Mouse (Mus musculus): Measurements from ENCODE around the gene Dnajb11.

Gene Dnajb11

GRCm38 (mm10) chr16:22857431-22858113, at the start of gene Dnajb11, which contains the start of gene Tbccd1:
TSS of gene Dnajb11 (plus strand) at chr16:22857845.
TSS of gene Tbccd1 (minus strand) at chr16:22857669.
- DNase-seq = peak; percentile 97

- DNase-seq = no peak
These were observed 46.2 kb upstream of the Dnajb11 start, which contains the start of gene Crygs for GRCm38 (mm10) chr16:22811477-22811876. TSS of gene Crygs (minus strand) at chr16:22811577.

GRCm38 (mm10) chr16:22820731-22821130, 36.9 kb upstream of the Dnajb11 start:
- no peak for DNase-seq

DNA sequence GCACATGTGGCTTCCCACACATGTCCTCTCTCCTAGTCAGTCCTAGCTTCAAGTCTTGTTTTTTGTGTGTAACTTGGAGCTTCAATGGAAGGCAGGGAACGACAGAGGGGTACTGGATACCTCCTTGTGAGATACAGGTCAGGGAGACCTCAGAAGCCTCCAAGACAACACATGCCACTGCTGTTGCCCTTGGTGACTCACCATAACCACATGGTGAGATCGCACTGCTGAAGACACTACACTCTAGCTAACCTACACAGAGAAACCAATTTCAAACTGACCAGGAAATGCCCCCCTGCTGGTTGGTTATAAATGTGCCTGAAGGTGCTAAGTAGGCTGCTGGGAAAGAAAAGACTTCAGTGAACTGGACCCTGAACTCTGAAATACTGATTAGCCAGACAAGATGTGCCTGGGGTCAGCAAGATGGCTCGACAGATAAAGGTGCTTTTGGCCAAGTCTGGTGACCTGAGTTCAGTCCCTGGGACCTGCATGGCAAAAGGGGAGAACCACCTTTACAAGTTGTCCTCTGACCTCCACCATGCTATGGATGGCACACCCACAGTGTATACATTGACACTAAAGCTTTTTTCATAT, 24.6 kb upstream of the Dnajb11 start:
- DNase-seq = no peak

- no peak for DNase-seq
These were observed 18.3 kb upstream of the Dnajb11 start for GRCm38 (mm10) chr16:22839146-22839857.

GRCm38 (mm10) chr16:22842871-22843270, 14.8 kb upstream of the Dnajb11 start:
- DNase-seq = no peak

DNA sequence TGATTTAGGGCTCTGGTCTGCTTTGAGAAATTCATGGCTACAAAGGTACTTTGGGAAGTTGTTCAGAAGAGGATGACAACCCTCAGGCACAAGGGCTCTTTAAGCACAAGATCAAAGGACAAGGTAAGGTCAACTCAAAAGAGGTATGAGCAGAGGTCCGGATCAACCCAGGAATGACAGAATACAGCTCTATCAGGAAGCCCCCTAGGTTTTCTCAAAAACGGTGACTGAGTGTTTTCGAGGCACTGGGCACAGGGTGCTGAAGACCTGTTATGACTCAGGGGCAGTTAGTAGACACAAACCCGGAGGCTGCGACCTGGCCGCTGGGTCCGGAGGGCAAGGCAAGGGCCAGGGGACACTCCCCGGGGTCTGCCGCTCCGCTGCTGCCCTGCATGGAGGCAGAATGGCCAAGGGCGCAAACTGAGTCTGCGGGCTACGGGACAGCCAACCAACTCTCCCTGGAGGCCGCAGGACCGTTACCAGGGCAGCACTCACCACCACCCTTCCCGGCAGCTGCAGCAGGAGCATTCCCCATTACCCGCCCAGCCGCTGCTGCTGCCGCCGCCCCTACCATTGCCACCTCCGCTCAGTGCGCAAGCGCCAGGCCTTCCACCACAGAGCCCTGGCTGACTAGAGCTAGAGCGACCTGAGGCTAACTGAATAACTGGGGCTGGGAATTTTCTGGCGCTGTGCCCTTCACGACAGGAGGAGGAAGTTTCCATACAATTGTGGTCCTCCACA, 13.4 kb upstream of the Dnajb11 start:
- peak; percentile 84 for DNase-seq

GRCm38 (mm10) chr16:22844834-22845233, 12.8 kb upstream of the Dnajb11 start:
- DNase-seq = no peak

- no peak for DNase-seq
These were observed 12.2 kb upstream of the Dnajb11 start for GRCm38 (mm10) chr16:22845481-22845880.

DNA sequence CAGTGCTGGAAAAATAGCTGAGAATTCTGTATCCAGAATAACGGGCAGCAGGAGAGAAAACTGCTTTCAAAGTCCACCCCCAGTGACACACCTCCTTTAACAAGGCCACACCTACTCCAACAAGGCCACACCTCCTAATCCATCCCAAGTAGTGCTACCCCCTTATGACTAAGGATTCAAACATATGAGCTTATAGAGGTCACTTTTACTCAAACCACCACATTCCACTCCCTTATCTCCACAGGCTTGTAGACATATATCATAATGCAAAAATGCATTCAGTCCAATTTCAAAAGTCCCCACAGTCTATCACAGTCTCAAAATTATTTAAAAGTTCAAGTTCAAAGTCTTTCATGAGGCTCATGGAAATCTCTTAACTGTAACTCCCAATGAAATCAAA, 10.0 kb upstream of the Dnajb11 start:
- no peak for DNase-seq

DNA sequence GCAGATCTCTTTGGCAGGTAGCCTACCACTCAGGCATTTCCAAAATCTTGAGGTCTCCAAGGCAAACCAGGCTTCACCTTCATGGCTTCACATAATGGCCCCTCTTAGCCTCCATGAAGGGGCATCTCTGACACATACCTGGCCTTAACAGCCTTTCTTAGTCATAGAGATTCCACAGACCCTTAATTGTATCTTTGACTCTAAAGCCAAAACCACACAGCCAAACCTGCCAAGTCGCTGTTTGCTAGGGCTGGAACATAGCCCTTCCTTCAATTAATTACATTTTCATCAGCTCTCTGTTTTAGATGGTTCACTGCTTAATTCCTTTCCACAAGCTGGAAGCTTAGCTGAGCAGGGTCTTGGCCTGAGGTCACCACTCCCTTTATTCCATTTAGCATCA, 9.3 kb upstream of the Dnajb11 start:
- DNase-seq = no peak

GRCm38 (mm10) chr16:22852709-22853108, 4.9 kb upstream of the Dnajb11 start:
- DNase-seq = peak; percentile 32

GRCm38 (mm10) chr16:22856773-22857172, 872 bp upstream of the Dnajb11 start:
- peak; percentile 73 for DNase-seq

DNA sequence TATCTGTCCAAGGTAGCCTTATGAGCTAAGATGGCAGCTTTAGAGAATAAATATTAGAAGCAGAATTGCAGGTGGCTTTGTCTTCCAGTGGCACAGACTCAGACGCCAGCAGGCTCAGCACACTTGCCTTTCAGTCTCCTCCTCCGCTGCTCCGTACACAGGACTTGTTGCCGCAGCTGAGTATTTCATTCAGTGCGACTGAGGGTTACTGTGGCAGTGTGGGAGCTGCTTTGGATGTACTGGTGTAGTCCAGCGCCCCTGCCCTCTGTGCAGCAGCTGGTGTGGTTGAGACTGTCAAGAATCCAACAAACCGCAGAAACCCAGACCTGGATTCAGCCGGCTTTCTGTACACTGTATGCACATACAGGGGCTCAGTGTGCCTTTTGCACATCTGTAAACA, 14.8 kb downstream of the Dnajb11 start:
- DNase-seq = no peak

DNA sequence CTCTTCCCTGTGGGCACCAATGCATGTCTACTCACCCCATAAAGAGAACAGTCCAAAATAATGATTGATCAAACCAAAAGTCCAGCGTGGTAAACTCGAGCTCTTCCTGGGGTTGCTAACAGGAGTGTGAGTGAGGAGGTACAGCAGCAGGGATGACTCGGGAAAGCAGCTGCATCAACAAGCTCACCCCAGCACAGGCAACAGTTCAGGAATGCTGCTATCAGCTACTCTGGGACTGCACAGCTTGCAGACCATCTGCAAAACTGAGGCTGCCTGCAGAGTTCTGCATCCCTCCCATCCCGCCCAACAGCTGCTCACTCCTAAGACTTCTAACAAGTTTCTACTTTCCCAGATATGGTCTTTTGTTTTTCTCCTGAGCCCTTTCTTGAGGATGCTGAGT, 15.7 kb downstream of the Dnajb11 start:
- DNase-seq = no peak

DNA sequence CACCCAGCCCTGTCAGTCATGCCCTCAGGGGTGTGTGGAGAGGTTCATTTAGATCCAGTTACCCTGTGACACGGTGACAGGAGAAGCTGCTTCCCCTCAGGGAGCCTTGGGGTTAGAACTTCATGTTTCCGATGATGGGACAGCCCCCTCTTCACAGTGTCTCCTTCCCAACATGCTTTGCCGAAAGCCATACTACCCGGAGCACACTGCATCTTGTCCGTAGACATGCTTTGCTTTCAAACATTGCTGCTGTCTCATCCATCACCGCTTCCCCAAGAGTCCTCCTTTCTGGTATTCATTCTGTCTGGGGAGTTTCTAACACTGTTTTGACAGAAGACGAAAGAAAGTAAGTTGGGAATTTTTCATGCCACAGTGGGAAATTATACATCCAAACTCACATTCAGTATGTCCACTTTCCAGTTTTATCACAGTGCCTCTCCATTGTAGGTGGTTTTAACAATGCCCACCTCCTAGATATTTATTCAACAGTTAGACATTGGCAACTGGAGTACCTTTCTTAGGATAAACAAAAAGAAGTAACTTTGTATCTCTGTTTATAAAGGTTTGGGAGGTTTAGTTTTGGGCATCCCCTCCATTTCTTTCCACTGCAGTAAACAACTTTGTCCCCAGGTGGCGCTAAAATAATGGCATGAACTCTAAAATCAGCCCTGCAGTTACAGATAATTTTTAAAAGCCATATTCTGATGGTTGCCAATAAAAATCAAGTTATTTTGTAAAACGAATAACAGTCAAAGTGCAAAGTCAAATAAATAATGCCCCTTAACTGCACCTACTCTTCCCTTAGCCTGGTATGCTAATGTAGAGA, 18.8 kb downstream of the Dnajb11 start:
- peak; percentile 31 for DNase-seq

- DNase-seq = no peak
These were observed 20.2 kb downstream of the Dnajb11 start for GRCm38 (mm10) chr16:22877660-22878390.

- DNase-seq = no peak
These were observed 21.1 kb downstream of the Dnajb11 start for GRCm38 (mm10) chr16:22878716-22879115.

DNA sequence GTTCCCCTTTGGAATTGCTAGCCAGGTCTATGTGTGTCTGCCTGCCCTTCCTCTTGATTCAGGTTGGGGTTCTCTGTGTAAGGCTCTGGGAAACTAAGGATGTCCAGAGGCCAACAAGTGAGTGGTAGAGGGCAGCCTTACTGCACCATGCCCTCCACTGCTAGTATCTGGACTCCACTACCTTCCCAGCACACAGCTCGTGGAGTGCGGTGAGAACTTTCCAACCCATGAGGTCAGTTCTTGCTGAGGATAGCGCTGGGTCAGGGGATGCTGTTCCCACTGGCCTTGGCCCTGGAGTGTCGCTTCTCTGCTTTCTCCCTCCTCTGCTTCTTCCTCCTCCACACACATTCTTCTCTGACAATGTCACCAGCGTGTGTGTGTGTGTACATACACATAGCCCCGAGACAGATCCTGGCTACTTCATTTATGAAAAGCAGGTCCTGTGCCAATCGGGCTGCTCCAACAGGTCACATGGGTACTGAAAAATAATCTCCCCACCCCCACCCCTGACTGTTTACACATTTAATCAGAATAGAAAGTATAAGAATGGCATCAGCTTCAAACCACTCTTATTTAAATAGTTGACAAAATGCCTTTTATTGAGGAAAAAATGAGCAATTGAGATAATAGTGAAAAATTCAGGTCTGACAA, 22.4 kb downstream of the Dnajb11 start:
- DNase-seq = no peak

DNA sequence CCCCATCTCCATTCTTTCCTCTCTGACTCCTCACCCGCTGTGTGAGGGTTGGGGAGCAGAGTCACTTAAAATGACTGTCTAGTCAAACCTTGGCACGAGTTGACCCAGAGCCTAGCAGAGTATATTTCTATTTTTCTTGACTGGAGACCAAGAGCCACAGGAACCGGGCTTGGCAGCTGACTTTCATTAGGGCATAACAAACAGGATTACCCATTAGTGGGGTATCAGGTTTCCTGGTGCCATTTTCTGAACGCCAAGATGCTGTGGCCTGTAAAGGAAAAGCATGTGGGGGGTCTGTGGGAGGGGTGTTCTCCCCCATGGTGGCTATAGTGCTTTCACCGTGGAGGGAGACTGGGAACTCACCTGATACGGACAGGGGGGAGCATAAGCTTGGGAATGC, 23.3 kb downstream of the Dnajb11 start:
- no peak for DNase-seq

GRCm38 (mm10) chr16:22881487-22881886, 23.8 kb downstream of the Dnajb11 start:
- no peak for DNase-seq

Measured in liver (tissue).